Mouse (Mus musculus): ENCODE results near the gene Trpc4. TPM values are rescaled to one million over a fixed set of nuclear protein-coding genes. Genes with fewer than 3 reads are reported as not detected.
A peak's percentile ranks its signal among the peaks of the same experiment; 100 is the strongest.

Trpc4 gene
- total RNA-seq, 2 experiments from 2014 or later: 0.79 to 1.0 TPM

GRCm38 (mm10) chr3:54249311-54249710 is 93.5 kb downstream of the Trpc4 start:
- DNase-seq (ENCODE audit: low spot score in 2 of 2): no peak

GRCm38 (mm10) chr3:54266943-54267342 is 111.1 kb downstream of the Trpc4 start:
- DNase-seq (ENCODE audit: low spot score in 2 of 2): no peak

- DNase-seq (ENCODE audit: low spot score in 2 of 2): no peak
Measured at GRCm38 (mm10) chr3:54269180-54269579, 113.3 kb downstream of the Trpc4 start.

GRCm38 (mm10) chr3:54274651-54275050 is 118.8 kb downstream of the Trpc4 start:
- no peak for DNase-seq (ENCODE audit: low spot score in 2 of 2)

- no peak for DNase-seq (ENCODE audit: low spot score in 2 of 2)
Measured at GRCm38 (mm10) chr3:54289731-54290130, 133.9 kb downstream of the Trpc4 start.

- DNase-seq (ENCODE audit: low spot score in 2 of 2): no peak
Measured at GRCm38 (mm10) chr3:54310604-54311003, 154.8 kb downstream of the Trpc4 start.

- DNase-seq (ENCODE audit: low spot score in 2 of 2): no peak
Measured at GRCm38 (mm10) chr3:54314055-54314454, 158.2 kb downstream of the Trpc4 start.

- DNase-seq (ENCODE audit: low spot score in 2 of 2): peak; percentile 26 to 41
Measured at GRCm38 (mm10) chr3:54352891-54353652, 197.2 kb downstream of the Trpc4 start.

GRCm38 (mm10) chr3:54357561-54357960 is 201.7 kb downstream of the Trpc4 start:
- DNase-seq (ENCODE audit: low spot score in 2 of 2): no peak

- peak in 1 of 2 experiments; percentile 37 for DNase-seq (ENCODE audit: low spot score in 2 of 2)
Measured at GRCm38 (mm10) chr3:54358463-54359189, 202.8 kb downstream of the Trpc4 start.

- no peak for DNase-seq (ENCODE audit: low spot score in 2 of 2)
Measured at GRCm38 (mm10) chr3:54360897-54361296, 205.1 kb downstream of the Trpc4 start, which contains the start of gene Postn. Gene Postn, plus strand, starts transcription at chr3:54361109.

- no peak for DNase-seq (ENCODE audit: low spot score in 2 of 2)
Measured at GRCm38 (mm10) chr3:54361656-54362055, 205.8 kb downstream of the Trpc4 start.

Other genes starting within 250 kb of the Trpc4 start
- gene Postn, start 205.1 kb downstream of the Trpc4 start, total RNA-seq (2021): 100 to 1,000 TPM; 376 to 462 TPM

Data from adrenal gland, postnatal 4 days (tissue).